Mouse (Mus musculus): ENCODE results near the gene Cipc.

- TF ChIP-seq GATA1 (IDR thresholded peaks at IDR 0.05; ENCODE audit: borderline replicate concordance, low read length): no peak
- no peak for TF ChIP-seq FLI1 (IDR thresholded peaks at IDR 0.05; ENCODE audit: low read length)
Observed at GRCm38 (mm10) chr12:86988227-86988626, 41.4 kb downstream of the Cipc start.

Data from megakaryocyte, embryonic 14.5 days (primary cell).